Mouse (Mus musculus): ENCODE results near the gene Lzts2. TPM values are rescaled to one million over a fixed set of nuclear protein-coding genes. Genes with fewer than 3 reads are reported as not detected.

Gene Lzts2
- polyA plus RNA-seq, 1 experiment from 2014 or later: 51.4 TPM

GRCm38 (mm10) chr19:45017216-45017771 is 3.1 kb downstream of the Lzts2 start:
- Histone ChIP-seq H3K27ac (peak overlapping the region; percentile 98), H3K9me3 (no peaks in the 10 kb centered on the region), H3K36me3 (replicated peaks) (peaks cover 15% of the 10 kb centered on the region), H3K4me1 (peaks cover 77% of the 10 kb centered on the region), H3K4me2 (peak overlapping the region; percentile 79), H3K9ac (peak overlapping the region; percentile 94), H3K4me3 (replicated peaks) (peak overlapping the region; percentile 72), H3K27me3 (no peaks in the 10 kb centered on the region)
- WGBS: 0% methylated on average over 15 of the region's 27 CpGs
- ATAC-seq (ENCODE audit: low FRiP score): peak; percentile 72

- Histone ChIP-seq H3K36me3 (replicated peaks) (peaks cover 19% of the 10 kb centered on the region; the same call in 1 of the 2 replicates), H3K27ac (peak overlapping the region; percentile 98), H3K9ac (peak overlapping the region; percentile 94), H3K4me3 (replicated peaks) (peak overlapping the region; percentile 72), H3K9me3 (no peaks in the 10 kb centered on the region), H3K4me1 (peaks cover 70% of the 10 kb centered on the region), H3K27me3 (no peaks in the 10 kb centered on the region), H3K4me2 (peak overlapping the region; percentile 79)
- WGBS: under 1% methylated on average over 46 of the region's 48 CpGs
- peak; percentile 81 for ATAC-seq (ENCODE audit: low FRiP score)
Measured at GRCm38 (mm10) chr19:45017909-45018308, 3.7 kb downstream of the Lzts2 start.

- H3K27ac ChIP-seq: peak overlapping the region; percentile 98
- H3K4me1 ChIP-seq: peaks cover 70% of the 10 kb centered on the region
- peak overlapping the region; percentile 79 for H3K4me2 ChIP-seq
- WGBS: under 1% methylated on average over 13 of the region's 13 CpGs
- 0 out of 2 replicates have a peak, but pooled peaks have one; percentile 4 for ATAC-seq (ENCODE audit: low FRiP score)
- H3K9ac ChIP-seq: peak overlapping the region; percentile 94
- H3K4me3 ChIP-seq (replicated peaks): peak overlapping the region; percentile 72
- no peaks in the 10 kb centered on the region for H3K27me3 ChIP-seq
- no peaks in the 10 kb centered on the region for H3K9me3 ChIP-seq
- peaks cover 22% of the 10 kb centered on the region for H3K36me3 ChIP-seq (replicated peaks)
Measured at GRCm38 (mm10) chr19:45018351-45018831, 4.2 kb downstream of the Lzts2 start.

- 0 out of 2 replicates have a peak overlapping the region, but pooled peaks have one; percentile 17 for H3K9ac ChIP-seq
Measured at GRCm38 (mm10) chr19:45020348-45020747, 6.1 kb downstream of the Lzts2 start.

GRCm38 (mm10) chr19:45021362-45021761 is 7.1 kb downstream of the Lzts2 start:
- no peak for ATAC-seq (ENCODE audit: low FRiP score)
- H3K9ac ChIP-seq: 0 out of 2 replicates have a peak overlapping the region, but pooled peaks have one; percentile 36
- H3K36me3 ChIP-seq (replicated peaks): peaks cover 49% of the 10 kb centered on the region
- H3K27ac ChIP-seq: no peak overlapping the region
- no peaks in the 10 kb centered on the region for H3K9me3 ChIP-seq
- H3K4me3 ChIP-seq (replicated peaks): no peak overlapping the region
- no peaks in the 10 kb centered on the region for H3K27me3 ChIP-seq
- no peak overlapping the region for H3K4me2 ChIP-seq
- WGBS: 91% methylated on average over 15 of the region's 15 CpGs
- peaks cover 49% of the 10 kb centered on the region for H3K4me1 ChIP-seq

More at GRCm38 (mm10) chr19:45020348-45020747, 6.1 kb downstream of the Lzts2 start:
- Histone ChIP-seq H3K4me1 (peaks cover 60% of the 10 kb centered on the region), H3K4me2 (peak overlapping the region; percentile 79; the same call in 1 of the 2 replicates), H3K27me3 (no peaks in the 10 kb centered on the region), H3K27ac (no peak overlapping the region), H3K4me3 (replicated peaks) (0 out of 2 replicates have a peak overlapping the region, but pooled peaks have one; percentile 5), H3K9me3 (no peaks in the 10 kb centered on the region), H3K36me3 (replicated peaks) (peaks cover 39% of the 10 kb centered on the region)
- WGBS: 73% methylated on average over 6 of the region's 6 CpGs
- no peak for ATAC-seq (ENCODE audit: low FRiP score)

- H3K36me3 ChIP-seq (replicated peaks): peaks cover 71% of the 10 kb centered on the region
- H3K27ac ChIP-seq: no peak overlapping the region
- H3K4me2 ChIP-seq: no peak overlapping the region
- peaks cover 42% of the 10 kb centered on the region for H3K4me1 ChIP-seq
- no peak overlapping the region for H3K4me3 ChIP-seq (replicated peaks)
- H3K27me3 ChIP-seq: no peaks in the 10 kb centered on the region
- ATAC-seq (ENCODE audit: low FRiP score): no peak
- no peaks in the 10 kb centered on the region for H3K9me3 ChIP-seq
- no peak overlapping the region for H3K9ac ChIP-seq
- 90% methylated on average over 11 of the region's 11 CpGs for WGBS
Measured at GRCm38 (mm10) chr19:45023993-45024392, 9.8 kb downstream of the Lzts2 start.

GRCm38 (mm10) chr19:45024775-45025174 is 10.6 kb downstream of the Lzts2 start:
- Histone ChIP-seq H3K9ac (no peak overlapping the region), H3K4me3 (replicated peaks) (no peak overlapping the region), H3K4me1 (peaks cover 34% of the 10 kb centered on the region), H3K36me3 (replicated peaks) (peaks cover 71% of the 10 kb centered on the region), H3K27me3 (no peaks in the 10 kb centered on the region), H3K27ac (no peak overlapping the region), H3K4me2 (no peak overlapping the region), H3K9me3 (no peaks in the 10 kb centered on the region)
- ATAC-seq (ENCODE audit: low FRiP score): no peak
- 92% methylated on average over 20 of the region's 20 CpGs for WGBS

- H3K9me3 ChIP-seq: no peaks in the 10 kb centered on the region
- H3K4me1 ChIP-seq: peaks cover 29% of the 10 kb centered on the region
- ATAC-seq (ENCODE audit: low FRiP score): no peak
- H3K4me2 ChIP-seq: no peak overlapping the region
- no peak overlapping the region for H3K27ac ChIP-seq
- WGBS: 88% methylated on average over 37 of the region's 37 CpGs
- H3K4me3 ChIP-seq (replicated peaks): no peak overlapping the region
- no peaks in the 10 kb centered on the region for H3K27me3 ChIP-seq
- peaks cover 69% of the 10 kb centered on the region for H3K36me3 ChIP-seq (replicated peaks)
- no peak overlapping the region for H3K9ac ChIP-seq
Measured at GRCm38 (mm10) chr19:45025937-45026568, 11.8 kb downstream of the Lzts2 start.

GRCm38 (mm10) chr19:45026958-45027670 is 12.9 kb downstream of the Lzts2 start:
- Histone ChIP-seq H3K4me1 (peaks cover 27% of the 10 kb centered on the region), H3K9ac (no peak overlapping the region), H3K27me3 (no peaks in the 10 kb centered on the region), H3K36me3 (replicated peaks) (peaks cover 59% of the 10 kb centered on the region), H3K4me2 (no peak overlapping the region), H3K4me3 (replicated peaks) (no peak overlapping the region), H3K27ac (no peak overlapping the region), H3K9me3 (no peaks in the 10 kb centered on the region)
- no peak for ATAC-seq (ENCODE audit: low FRiP score)
- 82% methylated on average over 6 of the region's 6 CpGs for WGBS

GRCm38 (mm10) chr19:45027848-45028247 is 13.6 kb downstream of the Lzts2 start:
- H3K27me3 ChIP-seq: no peaks in the 10 kb centered on the region
- H3K9me3 ChIP-seq: no peaks in the 10 kb centered on the region
- no peak overlapping the region for H3K4me3 ChIP-seq (replicated peaks)
- H3K27ac ChIP-seq: no peak overlapping the region
- no peak for ATAC-seq (ENCODE audit: low FRiP score)
- WGBS: 80% methylated on average over 6 of the region's 6 CpGs
- peaks cover 27% of the 10 kb centered on the region for H3K4me1 ChIP-seq
- H3K36me3 ChIP-seq (replicated peaks): peaks cover 53% of the 10 kb centered on the region
- no peak overlapping the region for H3K4me2 ChIP-seq
- no peak overlapping the region for H3K9ac ChIP-seq

- no peak overlapping the region for H3K4me3 ChIP-seq (replicated peaks)
- ATAC-seq (ENCODE audit: low FRiP score): no peak
- peaks cover 46% of the 10 kb centered on the region for H3K36me3 ChIP-seq (replicated peaks)
- 64% methylated on average over 19 of the region's 19 CpGs for WGBS
- no peaks in the 10 kb centered on the region for H3K9me3 ChIP-seq
- no peak overlapping the region for H3K9ac ChIP-seq
- H3K4me1 ChIP-seq: peaks cover 24% of the 10 kb centered on the region
- no peaks in the 10 kb centered on the region; the same call in 1 of the 2 replicates for H3K27me3 ChIP-seq
- no peak overlapping the region for H3K4me2 ChIP-seq
- 0 out of 2 replicates have a peak overlapping the region, but pooled peaks have one; percentile 19 for H3K27ac ChIP-seq
Measured at GRCm38 (mm10) chr19:45028746-45029145, 14.5 kb downstream of the Lzts2 start.

- peaks cover 23% of the 10 kb centered on the region for H3K4me1 ChIP-seq
- H3K9ac ChIP-seq: no peak overlapping the region
- no peak overlapping the region for H3K4me2 ChIP-seq
- peaks cover 39% of the 10 kb centered on the region for H3K36me3 ChIP-seq (replicated peaks)
- WGBS: 55% methylated on average over 9 of the region's 9 CpGs
- H3K27ac ChIP-seq: no peak overlapping the region
- no peak overlapping the region for H3K4me3 ChIP-seq (replicated peaks)
- H3K27me3 ChIP-seq: no peaks in the 10 kb centered on the region; the same call in 1 of the 2 replicates
- no peaks in the 10 kb centered on the region for H3K9me3 ChIP-seq
- ATAC-seq (ENCODE audit: low FRiP score): no peak
Measured at GRCm38 (mm10) chr19:45029571-45029970, 15.4 kb downstream of the Lzts2 start.
